Mouse (Mus musculus) MEL (cell line): ENCODE data around the gene Vmn1r66. TPM values are rescaled to one million over a fixed set of nuclear protein-coding genes. Genes with fewer than 3 reads are reported as not detected.

Source experiments
- DNase-seq: peaks from one replicate; pipeline ENCODE4 v3.0.0; 2011; ENCODE audit warnings: low read depth, low spot score
- H3K27ac ChIP-seq: 2 replicates; pipeline ENCODE4 v1.5.1; 2012; ENCODE audit warnings: low read depth, mild to moderate bottlenecking, control low read depth, low read length, moderate library complexity; ENCODE audit not compliant: control insufficient read depth
- H3K27me3 ChIP-seq, 2 experiments: fragments of 150-350 bp in 1 of 2; sonication (generic) in 1 of 2; 2 replicates each; pipeline ENCODE4 v1.6.1; 2012; ENCODE audit warnings: low read length in 2 of 2, mild to moderate bottlenecking in 2 of 2, improper control_type of control experiment in 1 of 2, moderate library complexity in 1 of 2; ENCODE audit not compliant: insufficient read depth in 2 of 2, control insufficient read depth in 1 of 2
- H3K36me3 ChIP-seq, 2 experiments: 2 replicates each; pipeline ENCODE4 v1.6.1; 2012 to 2014; ENCODE audit warnings: low read length in 2 of 2, improper control_type of control experiment in 1 of 2, inconsistent platforms in 1 of 2, mild to moderate bottlenecking in 1 of 2; ENCODE audit not compliant: insufficient read depth in 2 of 2, control insufficient read depth in 1 of 2
- H3K4me1 ChIP-seq, 2 experiments: fragments of 150-350 bp in 1 of 2; sonication (generic) in 1 of 2; 2 replicates each; pipeline ENCODE4 v1.6.1; 2012; ENCODE audit warnings: low read length in 2 of 2, improper control_type of control experiment in 1 of 2, mild to moderate bottlenecking in 1 of 2; ENCODE audit not compliant: insufficient read depth in 2 of 2, control insufficient read depth in 1 of 2
- H3K4me3 ChIP-seq, 2 experiments: fragments of 150-350 bp in 1 of 2; sonication (generic) in 1 of 2; 2 replicates each; pipeline ENCODE4 v1.5.1; 2012; ENCODE audit warnings: low read depth in 2 of 2, low read length in 2 of 2, mild to moderate bottlenecking in 2 of 2, moderate library complexity in 2 of 2, control low read depth in 1 of 2, improper control_type of control experiment in 1 of 2; ENCODE audit not compliant: control insufficient read depth in 1 of 2, insufficient read depth in 1 of 2
- H3K79me2 ChIP-seq: 2 replicates; pipeline ENCODE4 v1.6.1; 2012; ENCODE audit warnings: mild to moderate bottlenecking, low read length, moderate library complexity; ENCODE audit not compliant: control insufficient read depth, poor library complexity, insufficient read depth
- H3K9ac ChIP-seq: 2 replicates; pipeline ENCODE4 v1.6.1; 2012; ENCODE audit warnings: low read depth, mild to moderate bottlenecking, control low read depth, low read length, moderate library complexity; ENCODE audit not compliant: control insufficient read depth, poor library complexity, severe bottlenecking
- H3K9me3 ChIP-seq: fragments of 150-350 bp; sonication (generic); replicated peaks from 2 replicates; pipeline ENCODE4 v1.6.1; 2012; ENCODE audit warnings: mild to moderate bottlenecking, low read length, improper control_type of control experiment, moderate library complexity; ENCODE audit not compliant: insufficient read depth
- ETS1 ChIP-seq: IDR thresholded peaks from 2 replicates; pipeline ENCODE4 v1.6.1; 2012; ENCODE audit warnings: low read depth, mild to moderate bottlenecking, inconsistent platforms, low read length, improper control_type of control experiment, moderate library complexity
- GATA1 ChIP-seq: IDR thresholded peaks from 2 replicates; pipeline ENCODE4 v1.6.1; 2011; ENCODE audit warnings: low read depth, low read length, improper control_type of control experiment
- MXI1 ChIP-seq: IDR thresholded peaks from 2 replicates; pipeline ENCODE4 v1.6.1; 2011; ENCODE audit warnings: mild to moderate bottlenecking, low read depth, low read length, improper control_type of control experiment
- POLR2AphosphoS2 ChIP-seq: IDR thresholded peaks from 2 replicates; pipeline ENCODE4 v1.6.1; 2011; ENCODE audit warnings: low read length, improper control_type of control experiment
- POLR2AphosphoS5 ChIP-seq: IDR thresholded peaks from 2 replicates; pipeline ENCODE4 v1.6.1; 2012; ENCODE audit warnings: low read depth, borderline replicate concordance, mild to moderate bottlenecking, inconsistent platforms, low read length, moderate library complexity, mixed read lengths
- ZNF384 ChIP-seq: IDR thresholded peaks from 2 replicates; pipeline ENCODE4 v1.6.1; 2012; ENCODE audit warnings: low read depth, mild to moderate bottlenecking, inconsistent platforms, low read length, improper control_type of control experiment
- polyA plus RNA-seq, 2 experiments: library from polyadenylated mRNA; stranded (reverse) in 1 of 2; unstranded in 1 of 2; fragments of >175 nt in 1 of 2; fragments of >200 nt in 1 of 2; gene quantifications; 2 replicates each; pipeline versions ENCODE4 v1.2.1 to v1.2.4; 2012; ENCODE audit warnings: low replicate concordance in 2 of 2, low read depth in 1 of 2; ENCODE audit not compliant: insufficient read length in 2 of 2, insufficient read depth in 1 of 2, missing spikeins in 1 of 2
- total RNA-seq: library from RNA; depleted of rRNA; stranded (reverse); fragments of 300-350 nt; gene quantifications from 2 replicates; pipeline ENCODE4 v1.2.3, GENCODE M21; 2012; rRNA removed

Gene Vmn1r66
- total and polyA plus RNA-seq, 3 experiments, result not detected

DNA sequence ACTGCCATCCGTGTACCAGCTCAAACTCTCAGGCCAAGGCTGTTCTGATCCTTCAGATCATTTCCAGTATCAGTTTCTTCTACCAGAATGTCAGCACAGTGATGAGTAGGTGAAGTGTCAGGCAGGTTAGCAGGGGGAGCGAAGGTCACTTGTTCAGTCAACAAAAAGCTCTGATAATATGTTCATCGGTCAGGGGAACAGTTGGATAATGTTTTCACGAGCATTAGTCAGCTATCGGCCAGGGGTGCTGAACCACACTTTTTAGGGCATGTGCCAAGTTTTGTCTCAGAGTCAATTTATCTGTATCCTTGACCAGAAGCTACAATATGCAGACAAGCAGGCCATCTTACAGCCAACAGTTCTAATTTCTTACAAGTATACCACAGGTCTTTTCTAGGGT, 28.7 kb downstream of the Vmn1r66 start:
- no peak for DNase-seq
- no peaks in the 10 kb centered on the region for H3K79me2 ChIP-seq
- no peaks in the 10 kb centered on the region for H3K36me3 ChIP-seq
- no peaks in the 10 kb centered on the region for H3K27me3 ChIP-seq
- no peak for TF ChIP-seq POLR2AphosphoS5
- TF ChIP-seq ETS1, result no peak
- TF ChIP-seq POLR2AphosphoS2, result no peak
- TF ChIP-seq MXI1, result no peak
- TF ChIP-seq ZNF384, result no peak
- no peak for TF ChIP-seq GATA1
- no peak overlapping the region for H3K9ac ChIP-seq
- no peak overlapping the region for H3K27ac ChIP-seq
- no peak overlapping the region for H3K4me3 ChIP-seq
- H3K9me3 ChIP-seq, result no peaks in the 10 kb centered on the region
- no peaks in the 10 kb centered on the region for H3K4me1 ChIP-seq

Other genes starting within 250 kb of the Vmn1r66 start
- not detected in 2 replicates for gene Vmn2r50, start 224.7 kb downstream of the Vmn1r66 start, total RNA-seq
- not detected for gene Vmn2r50, start 224.7 kb downstream of the Vmn1r66 start, polyA plus RNA-seq
- gene Vmn2r51, start 172.3 kb downstream of the Vmn1r66 start, total RNA-seq, result not detected in 2 replicates
- not detected for gene Vmn2r51, start 172.3 kb downstream of the Vmn1r66 start, polyA plus RNA-seq
- gene Vmn2r52, start 101.4 kb downstream of the Vmn1r66 start, total RNA-seq, result not detected in 2 replicates
- under 1 TPM in 1 of 2 experiments, not detected in 1; 0.01 TPM for gene Vmn2r52, start 101.4 kb downstream of the Vmn1r66 start, polyA plus RNA-seq
- gene Vmn1r67, start 165.3 kb upstream of the Vmn1r66 start, total RNA-seq, result not detected in 2 replicates
- not detected for gene Vmn1r67, start 165.3 kb upstream of the Vmn1r66 start, polyA plus RNA-seq
- not detected in 2 replicates for gene Zik1, start 217.4 kb upstream of the Vmn1r66 start, total RNA-seq
- not detected for gene Zik1, start 217.4 kb upstream of the Vmn1r66 start, polyA plus RNA-seq